Mouse (Mus musculus) embryonic facial prominence, embryonic 13.5 days (tissue): Measurements from ENCODE around the gene Fcgr2b. TPM values are rescaled to one million over a fixed set of nuclear protein-coding genes. Genes with fewer than 3 reads are reported as not detected.
"Not testable (repeated sequence)": the region's sequence is repeated elsewhere in the genome, so short reads cannot be mapped to it uniquely, and the experiment has no call there.

Source experiments
- ATAC-seq: fragments of 200-750 bp; cut with Nextera tagmentation; 2 replicates; pipeline ENCODE4 v1.8.0; 2017; ENCODE audit warnings: low read depth; ENCODE audit not compliant: insufficient number of reproducible peaks, insufficient read depth, low FRiP score, low TSS enrichment
- H3K27ac ChIP-seq: fragments of 300-500 bp; sonication (generic); 2 replicates; pipeline ENCODE4 v1.5.1; 2015; ENCODE audit warnings: moderate library complexity, mild to moderate bottlenecking, inconsistent platforms
- H3K27me3 ChIP-seq: fragments of 300-500 bp; sonication (generic); 2 replicates; pipeline ENCODE4 v1.6.1; 2015; ENCODE audit warnings: mild to moderate bottlenecking, inconsistent platforms
- H3K36me3 ChIP-seq: fragments of 300-500 bp; sonication (generic); 2 replicates; pipeline ENCODE4 v1.6.1; 2015; ENCODE audit warnings: mild to moderate bottlenecking, inconsistent platforms
- H3K4me1 ChIP-seq: fragments of 300-500 bp; sonication (generic); 2 replicates; pipeline ENCODE4 v1.6.1; 2015; ENCODE audit warnings: inconsistent platforms
- H3K4me2 ChIP-seq: fragments of 300-500 bp; sonication (generic); 2 replicates; pipeline ENCODE4 v1.6.1; 2015; ENCODE audit warnings: moderate library complexity, mild to moderate bottlenecking, inconsistent platforms
- H3K4me3 ChIP-seq: fragments of 300-500 bp; sonication (generic); 2 replicates; pipeline ENCODE4 v1.5.1; 2015; ENCODE audit warnings: mild to moderate bottlenecking, inconsistent platforms
- H3K9ac ChIP-seq: fragments of 300-500 bp; sonication (generic); 2 replicates; pipeline ENCODE4 v1.6.1; 2015; ENCODE audit warnings: mild to moderate bottlenecking, inconsistent platforms
- H3K9me3 ChIP-seq: fragments of 300-500 bp; sonication (generic); 2 replicates; pipeline ENCODE4 v1.6.1; 2016; ENCODE audit warnings: inconsistent platforms
- WGBS: fragments of 180-500 bp; shearing (Covaris S2); methylation state at CpG from one replicate; pipeline ENCODE4 v1.1.7; 2015; ENCODE audit warnings: mixed read lengths; 5-methylcytosine and 5-hydroxymethylcytosine counted together
- polyA plus RNA-seq: library from polyadenylated mRNA; unstranded; fragments of >200 nt; fragmentation: Nextera tagmentation; extraction: Ambion mirVana; gene quantifications from 2 replicates; pipeline ENCODE4 v1.2.1, GENCODE M21; 2015

Fcgr2b gene
- polyA plus RNA-seq, 1 experiment from 2014 or later, result 1.0 TPM

- H3K9me3 ChIP-seq, result no peaks in the 10 kb centered on the region
- H3K36me3 ChIP-seq, result no peaks in the 10 kb centered on the region
- H3K4me2 ChIP-seq, result peak overlapping the region; percentile 47
- no peaks in the 10 kb centered on the region for H3K27me3 ChIP-seq
- no peak for ATAC-seq
- 0 out of 2 replicates have a peak overlapping the region, but pooled peaks have one; percentile 27 for H3K9ac ChIP-seq
- no peaks in the 10 kb centered on the region for H3K4me1 ChIP-seq
- no peak overlapping the region for H3K27ac ChIP-seq
- WGBS, result 56% methylated on average over 21 of the region's 21 CpGs
- peak overlapping the region; percentile 27 for H3K4me3 ChIP-seq
These were observed 21.7 kb upstream of the Fcgr2b start for GRCm38 (mm10) chr1:170997756-170998655.

- no peak overlapping the region for H3K27ac ChIP-seq
- no peaks in the 10 kb centered on the region for H3K9me3 ChIP-seq
- no peak overlapping the region for H3K4me2 ChIP-seq
- H3K9ac ChIP-seq, result no peak overlapping the region
- no peak for ATAC-seq
- H3K4me3 ChIP-seq, result no peak overlapping the region
- no peaks in the 10 kb centered on the region for H3K27me3 ChIP-seq
- WGBS, result 46% methylated on average over 3 of the region's 3 CpGs
- H3K36me3 ChIP-seq, result no peaks in the 10 kb centered on the region
- H3K4me1 ChIP-seq, result no peaks in the 10 kb centered on the region
These were observed 20.4 kb upstream of the Fcgr2b start for GRCm38 (mm10) chr1:170996753-170997152.

- no peak overlapping the region for H3K4me2 ChIP-seq
These were observed 19.7 kb upstream of the Fcgr2b start for GRCm38 (mm10) chr1:170996034-170996433.

GRCm38 (mm10) chr1:170992550-170992949 lies 16.2 kb upstream of the Fcgr2b start:
- Histone ChIP-seq H3K4me2 (no peak overlapping the region), H3K9ac (no peak overlapping the region), H3K27me3 (no peaks in the 10 kb centered on the region), H3K36me3 (no peaks in the 10 kb centered on the region), H3K27ac (no peak overlapping the region), H3K4me1 (no peaks in the 10 kb centered on the region), H3K4me3 (no peak overlapping the region), H3K9me3 (no peaks in the 10 kb centered on the region)
- WGBS, result 62% methylated on average over 5 of the region's 5 CpGs
- no peak for ATAC-seq

More at GRCm38 (mm10) chr1:170996034-170996433, 19.7 kb upstream of the Fcgr2b start:
- WGBS, result 75% methylated on average over 3 of the region's 3 CpGs
- Histone ChIP-seq H3K27ac (no peak overlapping the region), H3K9me3 (no peaks in the 10 kb centered on the region), H3K9ac (no peak overlapping the region), H3K36me3 (no peaks in the 10 kb centered on the region), H3K4me3 (no peak overlapping the region), H3K4me1 (no peaks in the 10 kb centered on the region), H3K27me3 (no peaks in the 10 kb centered on the region)
- no peak for ATAC-seq

GRCm38 (mm10) chr1:170989656-170990055 lies 13.3 kb upstream of the Fcgr2b start:
- 75% methylated on average over 9 of the region's 9 CpGs for WGBS

GRCm38 (mm10) chr1:170985861-170986260 lies 9.5 kb upstream of the Fcgr2b start:
- Histone ChIP-seq H3K4me1 (no peaks in the 10 kb centered on the region), H3K27ac (no peak overlapping the region), H3K4me2 (no peak overlapping the region), H3K4me3 (no peak overlapping the region), H3K36me3 (no peaks in the 10 kb centered on the region), H3K9me3 (no peaks in the 10 kb centered on the region), H3K9ac (no peak overlapping the region), H3K27me3 (no peaks in the 10 kb centered on the region)
- no peak for ATAC-seq
- 82% methylated on average over 5 of the region's 5 CpGs for WGBS

More at GRCm38 (mm10) chr1:170989656-170990055, 13.3 kb upstream of the Fcgr2b start:
- H3K36me3 ChIP-seq, result no peaks in the 10 kb centered on the region
- no peak for ATAC-seq
- no peaks in the 10 kb centered on the region for H3K9me3 ChIP-seq
- H3K4me2 ChIP-seq, result no peak overlapping the region
- no peak overlapping the region for H3K27ac ChIP-seq
- H3K4me3 ChIP-seq, result no peak overlapping the region
- no peak overlapping the region for H3K9ac ChIP-seq
- H3K27me3 ChIP-seq, result no peaks in the 10 kb centered on the region
- H3K4me1 ChIP-seq, result no peaks in the 10 kb centered on the region

- no peak overlapping the region for H3K4me3 ChIP-seq
- H3K27me3 ChIP-seq, result no peaks in the 10 kb centered on the region
- no peak overlapping the region for H3K9ac ChIP-seq
- no peaks in the 10 kb centered on the region for H3K9me3 ChIP-seq
- WGBS, result 81% methylated on average over 3 of the region's 3 CpGs
- H3K4me1 ChIP-seq, result no peaks in the 10 kb centered on the region
- ATAC-seq, result no peak
- H3K36me3 ChIP-seq, result no peaks in the 10 kb centered on the region
- H3K27ac ChIP-seq, result no peak overlapping the region
- H3K4me2 ChIP-seq, result no peak overlapping the region
These were observed 8.7 kb upstream of the Fcgr2b start for GRCm38 (mm10) chr1:170985092-170985491.

DNA sequence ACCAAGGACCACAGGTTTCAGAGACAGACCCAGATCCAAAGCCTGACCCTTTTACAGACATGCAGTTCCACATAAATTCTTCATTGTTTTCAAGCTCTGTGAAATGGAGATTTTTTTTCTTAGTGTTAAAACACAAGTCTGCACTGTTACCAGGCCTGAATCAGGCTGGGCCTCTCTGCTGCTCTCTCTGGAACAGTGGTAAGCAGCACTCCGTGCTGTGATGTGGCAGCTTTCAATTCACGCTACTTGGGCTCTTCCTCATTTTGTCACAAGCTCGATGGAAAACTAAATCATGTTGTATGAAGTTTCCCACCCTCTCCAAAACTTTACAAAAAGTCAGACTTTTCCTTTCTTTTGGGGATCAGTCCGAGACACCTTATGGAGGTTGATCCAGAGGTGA lies 6.7 kb upstream of the Fcgr2b start:
- 77% methylated on average over 4 of the region's 4 CpGs for WGBS
- Histone ChIP-seq H3K4me3 (no peak overlapping the region), H3K9ac (no peak overlapping the region), H3K9me3 (no peaks in the 10 kb centered on the region), H3K27me3 (no peaks in the 10 kb centered on the region), H3K36me3 (no peaks in the 10 kb centered on the region), H3K27ac (no peak overlapping the region), H3K4me2 (no peak overlapping the region), H3K4me1 (no peaks in the 10 kb centered on the region)
- ATAC-seq, result no peak

DNA sequence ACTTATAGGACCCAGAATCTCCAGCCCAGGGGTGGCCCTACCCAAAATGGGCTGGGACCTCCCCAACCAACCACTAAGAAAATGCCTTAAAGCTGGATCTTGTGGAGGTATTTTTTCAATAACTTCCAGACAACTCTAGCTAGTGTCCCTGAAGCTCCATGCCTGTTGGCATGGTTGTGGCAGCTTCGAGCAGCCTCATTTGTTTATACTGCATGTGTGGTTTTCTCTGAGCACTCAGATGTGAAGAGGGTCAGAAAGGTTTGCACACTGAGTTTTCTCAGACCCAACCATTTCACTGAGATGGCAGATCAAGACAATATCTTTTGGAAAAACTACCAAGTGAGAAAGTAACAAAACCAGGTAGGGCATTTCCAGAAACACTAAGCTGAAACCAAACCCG lies 6.0 kb upstream of the Fcgr2b start:
- H3K4me3 ChIP-seq, result no peak overlapping the region
- H3K27ac ChIP-seq, result no peak overlapping the region
- H3K4me2 ChIP-seq, result no peak overlapping the region
- H3K9ac ChIP-seq, result no peak overlapping the region
- H3K27me3 ChIP-seq, result no peaks in the 10 kb centered on the region
- no peak for ATAC-seq
- H3K36me3 ChIP-seq, result no peaks in the 10 kb centered on the region
- no peaks in the 10 kb centered on the region for H3K9me3 ChIP-seq
- WGBS, result 70% methylated on average over 2 of the region's 2 CpGs
- no peaks in the 10 kb centered on the region for H3K4me1 ChIP-seq

GRCm38 (mm10) chr1:170981679-170982078 lies 5.3 kb upstream of the Fcgr2b start:
- not testable (repeated sequence) for H3K27me3 ChIP-seq, H3K9me3 ChIP-seq, ATAC-seq, H3K27ac ChIP-seq, H3K4me3 ChIP-seq, H3K36me3 ChIP-seq, H3K4me2 ChIP-seq, H3K9ac ChIP-seq, H3K4me1 ChIP-seq
- 69% methylated on average over 1 of the region's 1 CpGs for WGBS

DNA sequence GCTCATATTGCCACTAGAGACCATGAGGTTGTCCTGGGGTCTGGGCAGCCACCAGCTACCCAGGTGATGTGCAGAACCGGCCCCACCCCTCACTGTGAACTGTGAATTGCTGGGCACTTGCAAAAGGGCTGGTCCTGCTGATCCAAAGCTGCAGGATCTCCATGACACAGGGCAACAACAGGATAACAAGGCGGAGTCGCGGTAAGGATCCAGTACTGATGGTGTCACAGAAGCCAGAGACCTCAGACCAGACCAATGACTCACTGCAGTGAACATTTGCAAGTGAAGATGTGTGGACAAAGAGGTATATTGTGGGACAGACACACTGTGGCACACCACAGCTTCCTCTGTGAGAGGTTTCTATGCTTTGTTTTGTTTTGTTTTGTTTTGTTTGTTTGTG lies 2.3 kb upstream of the Fcgr2b start:
- no peak for ATAC-seq
- Histone ChIP-seq H3K9ac (no peak overlapping the region), H3K4me1 (no peaks in the 10 kb centered on the region), H3K36me3 (no peaks in the 10 kb centered on the region), H3K27ac (no peak overlapping the region), H3K9me3 (no peaks in the 10 kb centered on the region), H3K27me3 (no peaks in the 10 kb centered on the region), H3K4me2 (no peak overlapping the region), H3K4me3 (no peak overlapping the region)
- 78% methylated on average over 4 of the region's 4 CpGs for WGBS

DNA sequence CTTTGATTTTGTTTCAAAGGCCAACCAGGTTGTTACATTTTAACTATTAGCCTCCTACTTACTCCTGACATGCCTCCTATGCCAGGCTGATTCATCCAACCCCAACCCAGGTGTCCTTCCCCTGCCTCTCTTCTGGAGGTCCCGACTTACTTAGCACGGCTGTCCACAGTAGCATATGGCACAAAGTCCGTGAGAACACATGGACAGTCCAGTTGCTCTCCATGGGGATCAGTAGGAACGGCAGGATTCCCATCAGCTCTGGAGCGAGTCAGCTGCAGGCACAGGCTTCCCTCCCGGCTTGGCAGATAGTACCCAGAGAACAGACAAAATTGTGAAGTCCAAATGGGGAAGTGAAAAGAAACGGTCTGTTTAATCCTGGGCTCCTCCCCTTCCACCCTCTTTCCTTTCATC lies 591 bp downstream of the Fcgr2b start:
- Histone ChIP-seq H3K36me3 (no peaks in the 10 kb centered on the region), H3K27me3 (no peaks in the 10 kb centered on the region), H3K4me2 (no peak overlapping the region), H3K27ac (no peak overlapping the region), H3K9me3 (no peaks in the 10 kb centered on the region), H3K4me3 (no peak overlapping the region), H3K4me1 (no peaks in the 10 kb centered on the region), H3K9ac (no peak overlapping the region)
- 73% methylated on average over 7 of the region's 7 CpGs for WGBS
- ATAC-seq, result no peak
